Comparison of ENCODE assay signal across 9 mouse cellular contexts in genomic region chr11:18821384-18821783, GRCm38 (mm10).
DNase-seq lines count a peak whose midpoint lies in the region; ATAC-seq and TF ChIP-seq lines count a peak whose summit lies in the region.
"Had no signal": no experiment of that assay in that cellular context is flagged by ENCODE, and none has a peak within 500 bp of the region (broad histone marks: within the 10 kb centered on the region; RNA-seq: fewer than 3 reads in every experiment).

No protein-coding gene starts in this region.

- H3K36me3 ChIP-seq in intestine, postnatal 0 days (ENCODE audit: control insufficient read depth, insufficient read depth), result no peaks in the 10 kb centered on the region
- no peaks in the 10 kb centered on the region for H3K36me3 ChIP-seq in intestine, embryonic 15.5 days
- H3K36me3 ChIP-seq in lung, postnatal 0 days (ENCODE audit: insufficient read depth, low read length), result no peaks in the 10 kb centered on the region
- no peaks in the 10 kb centered on the region for H3K36me3 ChIP-seq in hindbrain, embryonic 13.5 days
- no peaks in the 10 kb centered on the region for H3K36me3 ChIP-seq in thymus, adult 2 months (ENCODE audit: control insufficient read depth, insufficient read depth, low read length)
- H3K36me3 ChIP-seq: heart, embryonic 13.5 days had no signal

- DNase-seq in MEL-GATA-1-ER (ENCODE audit: extremely low read depth, low read depth), result peak; percentile 8
- peak; percentile 51 for DNase-seq in cerebellum, adult 9-11 months
- peak; percentile 9 for DNase-seq in lung, postnatal 0 days (ENCODE audit: low spot score)
- no peak for DNase-seq in left cerebral cortex, adult 8-10 months (ENCODE audit: low spot score in 2 of 2)
- DNase-seq in thymus, adult 2 months, result no peak

- no peak for ATAC-seq in intestine, postnatal 0 days
- ATAC-seq in intestine, embryonic 15.5 days, result no peak
- no peak for ATAC-seq in lung, postnatal 0 days
- no peak for ATAC-seq in hindbrain, embryonic 13.5 days (ENCODE audit: low FRiP score)

- no peak overlapping the region for H3K9ac ChIP-seq in intestine, postnatal 0 days (ENCODE audit: low read depth, low read length)
- H3K9ac ChIP-seq in intestine, embryonic 15.5 days, result no peak overlapping the region
- no peak overlapping the region for H3K9ac ChIP-seq in lung, postnatal 0 days (replicated peaks; ENCODE audit: low read depth)
- H3K9ac ChIP-seq in hindbrain, embryonic 13.5 days, result no peak overlapping the region
- H3K9ac ChIP-seq: heart, embryonic 13.5 days had no signal

- H3K27ac ChIP-seq in intestine, postnatal 0 days (ENCODE audit: low read depth, low read length), result no peak overlapping the region
- no peak overlapping the region for H3K27ac ChIP-seq in intestine, embryonic 15.5 days
- H3K27ac ChIP-seq in lung, postnatal 0 days (ENCODE audit: low read length), result no peak overlapping the region
- no peak overlapping the region for H3K27ac ChIP-seq in hindbrain, embryonic 13.5 days
- H3K27ac ChIP-seq in thymus, adult 2 months (ENCODE audit: control insufficient read depth, insufficient read depth, low read length), result no peak overlapping the region
- H3K27ac ChIP-seq: heart, embryonic 13.5 days had no signal

- H3K9me3 ChIP-seq in intestine, postnatal 0 days (ENCODE audit: control insufficient read depth), result no peaks in the 10 kb centered on the region
- no peaks in the 10 kb centered on the region for H3K9me3 ChIP-seq in intestine, embryonic 15.5 days
- H3K9me3 ChIP-seq in lung, postnatal 0 days (ENCODE audit: low read length), result no peaks in the 10 kb centered on the region
- no peaks in the 10 kb centered on the region for H3K9me3 ChIP-seq in hindbrain, embryonic 13.5 days
- H3K9me3 ChIP-seq: heart, embryonic 13.5 days had no signal

- no peak overlapping the region for H3K4me3 ChIP-seq in intestine, postnatal 0 days (ENCODE audit: low read depth, low read length)
- no peak overlapping the region for H3K4me3 ChIP-seq in intestine, embryonic 15.5 days (replicated peaks)
- H3K4me3 ChIP-seq in lung, postnatal 0 days (ENCODE audit: low read depth, low read length), result no peak overlapping the region
- H3K4me3 ChIP-seq in hindbrain, embryonic 13.5 days, result no peak overlapping the region
- no peak overlapping the region for H3K4me3 ChIP-seq in thymus, adult 2 months (ENCODE audit: control insufficient read depth, insufficient read depth, low read length)
- H3K4me3 ChIP-seq: heart, embryonic 13.5 days had no signal

- TF ChIP-seq POLR2A in thymus, adult 2 months (IDR thresholded peaks at IDR 0.05; ENCODE audit: control insufficient read depth, extremely low read depth, insufficient read depth, low read length, poor library complexity), result no peak

- H3K4me2 ChIP-seq in intestine, postnatal 0 days (replicated peaks; ENCODE audit: low read depth), result no peak overlapping the region
- H3K4me2 ChIP-seq in intestine, embryonic 15.5 days (replicated peaks), result no peak overlapping the region
- H3K4me2 ChIP-seq in lung, postnatal 0 days (replicated peaks; ENCODE audit: low read depth, low read length), result no peak overlapping the region
- H3K4me2 ChIP-seq in hindbrain, embryonic 13.5 days, result no peak overlapping the region
- H3K4me2 ChIP-seq: heart, embryonic 13.5 days had no signal

- no peak for TF ChIP-seq EP300 in lung, postnatal 0 days (IDR thresholded peaks at IDR 0.05)

- peak; percentile 65 for TF ChIP-seq CTCF in intestine, postnatal 0 days (IDR thresholded peaks at IDR 0.05; ENCODE audit: low read depth)
- TF ChIP-seq CTCF in lung, postnatal 0 days (IDR thresholded peaks at IDR 0.05), result peak; percentile 57
- TF ChIP-seq CTCF in thymus, adult 2 months (IDR thresholded peaks at IDR 0.05; ENCODE audit: borderline replicate concordance, control insufficient read depth, extremely low read depth, insufficient read depth, low read length, poor library complexity), result no peak

- H3K27me3 ChIP-seq in intestine, postnatal 0 days (replicated peaks; ENCODE audit: control insufficient read depth, insufficient read depth, low read length), result no peaks in the 10 kb centered on the region; the same call in 1 of the 2 replicates
- no peaks in the 10 kb centered on the region for H3K27me3 ChIP-seq in intestine, embryonic 15.5 days (replicated peaks)
- H3K27me3 ChIP-seq in lung, postnatal 0 days (replicated peaks; ENCODE audit: insufficient read depth, low read length), result no peaks in the 10 kb centered on the region
- H3K27me3 ChIP-seq in hindbrain, embryonic 13.5 days, result no peaks in the 10 kb centered on the region
- no peaks in the 10 kb centered on the region for H3K27me3 ChIP-seq in thymus, adult 2 months (ENCODE audit: control insufficient read depth, insufficient read depth, low read length)
- H3K27me3 ChIP-seq: heart, embryonic 13.5 days had no signal

- H3K4me1 ChIP-seq in intestine, postnatal 0 days (replicated peaks; ENCODE audit: control insufficient read depth, insufficient read depth, low read length), result no peaks in the 10 kb centered on the region
- no peaks in the 10 kb centered on the region for H3K4me1 ChIP-seq in intestine, embryonic 15.5 days (replicated peaks)
- no peaks in the 10 kb centered on the region for H3K4me1 ChIP-seq in lung, postnatal 0 days (ENCODE audit: insufficient read depth, low read depth, low read length)
- no peaks in the 10 kb centered on the region for H3K4me1 ChIP-seq in hindbrain, embryonic 13.5 days (replicated peaks)
- no peaks in the 10 kb centered on the region for H3K4me1 ChIP-seq in thymus, adult 2 months (replicated peaks; ENCODE audit: control insufficient read depth, insufficient read depth, low read length)
- H3K4me1 ChIP-seq: heart, embryonic 13.5 days had no signal

- WGBS in intestine, postnatal 0 days, result 36% methylated on average over 1 of the region's 1 CpGs
- 46% methylated on average over 1 of the region's 1 CpGs for WGBS in intestine, embryonic 15.5 days
- WGBS in lung, postnatal 0 days, result 21% methylated on average over 1 of the region's 1 CpGs
- 57% methylated on average over 1 of the region's 1 CpGs for WGBS in hindbrain, embryonic 13.5 days
- 43% methylated on average over 1 of the region's 1 CpGs for WGBS in thymus, adult 2 months

Comparison
In these comparisons a context has a peak if more than half of its experiments do, and no peak if none do; other contexts are left out.
1. DNase-seq: peak in MEL-GATA-1-ER (single experiment), cerebellum, adult 9-11 months (single experiment) and lung, postnatal 0 days (single experiment); none in left cerebral cortex, adult 8-10 months (0 of 2) and thymus, adult 2 months (single experiment).